Mouse (Mus musculus) heart, postnatal 10 days (tissue): ENCODE measurements around the gene Zc3h13. TPM values are rescaled to one million over a fixed set of nuclear protein-coding genes. Genes with fewer than 3 reads are reported as not detected.

Experiments used
- DNase-seq, 2 experiments: peaks; one replicate each; pipeline ENCODE4 v3.0.0; 2021
- intact Hi-C: fragments of 180-260 bp; cut with DNase I; formaldehyde crosslinking; loops from one replicate; pipeline ENCODE4 v1.15.1; 2025
- total RNA-seq, 2 experiments: library from RNA; stranded (reverse); gene quantifications; 2 replicates each; pipeline ENCODE4 v1.2.3; 2021

The Zc3h13 gene
- 10 to 100 TPM; 23.6 to 25.4 TPM for total RNA-seq

- intact Hi-C loops, result loop anchor here (5.0 kb wide), 1 partner anchor 222 kb away; no protein-coding TSS in a partner anchor
- DNase-seq, result peak; percentile 97 to 99
Observed at GRCm38 (mm10) chr14:75284193-75284915, at the start of gene Zc3h13. Gene Zc3h13 (plus strand): TSS chr14:75284373.

DNA sequence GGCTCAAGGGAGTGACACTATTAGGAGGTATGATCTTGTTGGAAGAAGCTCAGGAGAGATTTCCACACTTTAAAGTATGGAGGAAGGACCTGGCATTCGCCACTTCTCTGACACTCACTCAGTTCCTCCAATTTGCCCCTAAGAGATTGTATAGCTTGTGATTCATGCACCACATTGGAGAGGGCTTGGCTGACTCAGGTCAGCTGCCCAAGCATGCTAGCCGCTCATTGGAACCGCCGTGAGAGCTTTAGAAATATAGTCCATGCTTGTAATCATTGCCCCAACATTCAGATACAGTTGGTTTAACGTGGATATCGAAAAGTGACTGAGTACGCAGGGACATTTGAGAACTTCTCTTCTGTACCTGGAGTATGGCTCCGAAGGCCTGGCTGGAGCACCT lies 48.6 kb upstream of the Zc3h13 start:
- intact Hi-C loops, result no loop called here
- no peak for DNase-seq

DNA sequence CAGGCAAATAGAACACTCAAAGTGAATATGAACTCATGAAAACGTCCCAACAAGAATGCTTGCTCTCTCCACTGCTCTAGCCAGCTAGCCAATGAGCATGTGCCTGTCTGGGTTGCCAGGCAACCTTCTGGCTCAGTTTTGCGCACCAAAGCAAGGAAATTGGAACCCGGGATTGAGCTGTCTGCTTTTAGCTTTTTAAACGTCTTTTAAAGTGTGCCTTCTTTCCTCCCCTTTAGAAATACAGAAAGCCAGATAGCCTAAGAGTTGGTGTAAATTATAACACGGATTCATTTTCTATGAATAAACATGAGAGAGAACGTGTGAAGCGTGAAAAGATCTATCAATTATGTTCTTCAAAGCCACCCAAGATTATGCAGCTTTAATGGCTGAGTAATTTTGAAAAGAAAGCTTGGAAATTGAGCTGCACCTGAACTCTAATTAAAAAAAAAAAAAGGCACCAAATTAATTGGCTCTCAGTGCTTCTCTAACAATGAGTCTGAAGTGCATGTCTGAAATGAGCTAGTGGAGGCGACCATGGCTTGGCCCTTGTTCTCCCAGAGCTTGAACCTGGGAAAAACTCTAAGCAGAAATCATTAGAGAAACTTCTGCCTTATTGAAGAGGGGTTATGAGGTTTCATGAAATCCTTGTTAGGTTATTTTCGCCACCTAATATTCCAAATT lies 48.1 kb upstream of the Zc3h13 start:
- intact Hi-C loops, result no loop called here
- no peak for DNase-seq

GRCm38 (mm10) chr14:75236636-75237003 lies 47.6 kb upstream of the Zc3h13 start:
- intact Hi-C loops, result no loop called here
- DNase-seq, result no peak

DNA sequence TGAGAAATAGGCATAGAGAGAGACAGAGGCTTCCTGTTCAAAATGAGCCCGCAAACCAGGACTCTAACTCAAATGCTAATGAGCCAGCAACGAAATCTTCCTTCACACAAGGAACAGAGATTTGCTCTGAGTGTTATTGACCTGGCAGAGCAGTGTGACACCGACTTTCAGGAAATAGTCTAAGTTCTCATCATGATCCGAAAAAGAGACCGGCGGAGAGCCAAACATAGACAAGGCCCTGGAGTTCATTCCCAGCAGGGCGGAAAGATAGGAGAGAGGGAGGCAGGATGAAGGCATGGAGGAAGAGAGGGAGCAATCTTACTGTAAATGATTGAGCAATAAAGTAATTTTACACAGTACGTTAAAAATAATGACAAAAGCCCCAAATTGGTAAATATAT lies 47.1 kb upstream of the Zc3h13 start:
- no peak for DNase-seq
- intact Hi-C loops, result no loop called here

DNA sequence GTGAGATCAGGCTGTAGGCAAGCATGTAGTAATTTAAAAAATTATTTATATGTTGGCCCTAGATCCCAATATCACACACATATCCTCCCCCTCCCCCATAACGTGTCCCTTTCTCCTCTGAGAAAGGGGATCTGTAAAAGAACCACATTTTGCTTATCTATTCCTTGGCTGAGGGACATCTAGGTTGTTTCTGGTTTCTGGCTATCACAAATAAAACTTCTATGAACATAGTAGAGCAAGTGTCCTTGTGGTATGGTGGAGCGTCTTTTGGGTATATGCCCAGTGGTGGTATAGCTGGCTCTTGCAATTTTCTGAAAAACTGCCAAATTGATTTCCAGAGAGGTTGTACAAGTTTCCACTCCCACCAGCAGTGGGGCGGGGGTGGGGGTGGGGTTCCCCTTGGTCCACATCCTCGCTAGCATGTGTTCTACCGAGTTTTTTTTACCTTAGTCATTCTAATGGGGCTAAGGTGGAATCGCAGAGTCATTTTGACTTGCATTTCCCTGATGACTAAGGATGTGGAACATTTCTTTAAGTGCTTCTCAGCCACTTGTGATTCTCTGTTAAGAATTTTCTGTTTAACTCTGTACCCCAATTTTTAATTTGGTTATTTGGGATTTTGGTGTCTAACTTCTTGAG lies 46.0 kb upstream of the Zc3h13 start:
- no peak for DNase-seq
- intact Hi-C loops, result no loop called here

DNA sequence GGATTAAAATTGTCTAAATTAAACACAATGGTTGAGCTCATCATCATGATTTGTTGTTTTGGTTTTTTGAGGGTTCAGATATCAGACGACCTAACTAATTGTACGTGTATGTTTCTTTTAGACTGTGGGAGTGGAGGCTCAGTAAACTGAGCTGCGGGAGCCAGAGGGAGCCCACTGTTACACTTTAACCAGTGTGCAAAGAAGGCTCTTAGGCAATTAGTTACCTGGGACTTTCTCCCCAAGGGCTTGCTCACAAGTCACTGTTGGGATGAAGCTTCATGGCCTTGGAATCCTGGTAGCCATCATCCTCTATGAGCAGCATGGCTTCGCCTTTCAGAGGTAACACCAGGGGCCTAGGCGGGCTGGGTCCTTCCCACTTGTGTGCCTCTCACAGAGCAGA lies 42.1 kb upstream of the Zc3h13 start, which contains the start of gene Cpb2:
Cpb2 (plus strand) TSS at position 201 of the 400 bp plus-strand sequence.
- intact Hi-C loops, result no loop called here
- DNase-seq, result no peak

GRCm38 (mm10) chr14:75246024-75247000 lies 37.9 kb upstream of the Zc3h13 start:
- DNase-seq, result no peak

DNA sequence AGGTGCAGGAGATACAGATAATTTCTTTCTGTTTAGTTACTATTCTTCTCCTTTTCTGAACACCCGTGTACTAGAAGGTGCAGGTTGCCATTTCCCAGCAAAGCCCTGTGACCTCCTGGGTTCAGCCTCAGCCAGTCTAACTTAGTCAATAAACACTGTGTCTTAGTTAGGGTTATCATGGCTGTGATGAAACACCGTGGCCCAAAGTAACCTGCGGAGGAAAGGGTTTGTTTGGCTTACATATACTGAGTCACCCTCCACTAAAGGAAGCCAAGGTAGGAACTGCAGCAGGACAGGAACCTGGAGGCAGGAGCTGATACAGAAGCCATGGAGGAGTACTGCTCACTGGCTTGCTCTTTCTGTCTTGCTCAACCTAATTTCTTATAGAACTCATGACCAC lies 33.7 kb upstream of the Zc3h13 start:
- intact Hi-C loops, result no loop called here
- DNase-seq, result no peak

More at GRCm38 (mm10) chr14:75246024-75247000, 37.9 kb upstream of the Zc3h13 start:
- intact Hi-C loops, result no loop called here

DNA sequence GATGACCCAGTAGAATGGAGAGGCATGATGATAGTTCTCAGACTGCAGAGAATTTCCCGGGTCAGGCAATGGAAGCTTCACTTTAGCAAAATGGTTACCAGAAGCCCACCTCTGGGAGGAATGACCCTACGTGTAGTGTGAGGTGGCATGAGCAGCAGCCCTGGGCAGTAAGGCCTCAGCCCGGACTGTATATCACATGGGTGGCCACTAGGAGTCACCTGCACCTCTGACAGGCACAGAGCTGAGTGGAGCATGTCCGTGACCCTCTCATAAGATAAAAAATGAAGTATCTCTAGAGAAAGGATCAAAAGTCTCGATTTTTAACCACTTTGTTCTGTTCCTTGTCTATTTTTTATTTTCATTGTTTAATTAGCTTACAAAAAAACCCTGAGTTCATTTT lies 27.7 kb upstream of the Zc3h13 start:
- intact Hi-C loops, result no loop called here
- DNase-seq, result peak; percentile 23 to 25

DNA sequence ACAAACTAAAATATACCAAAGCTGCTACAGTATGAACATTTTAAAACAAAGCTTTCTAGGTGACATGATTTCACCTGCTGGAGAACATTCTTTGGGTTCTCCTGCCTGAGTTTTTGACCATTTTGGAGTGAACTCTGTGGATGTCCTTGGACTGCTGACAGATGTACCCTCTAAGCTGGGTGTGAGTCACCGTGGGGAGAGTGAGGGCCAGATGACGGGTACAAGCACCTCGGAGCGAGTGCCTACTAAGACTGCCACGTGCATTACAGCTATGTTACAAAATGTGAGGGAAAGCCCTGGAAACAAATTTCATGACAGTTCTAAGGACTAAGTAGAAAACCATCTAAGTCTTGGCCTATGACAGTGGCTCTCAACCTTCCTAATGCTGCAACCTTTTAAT lies 14.6 kb upstream of the Zc3h13 start:
- intact Hi-C loops, result no loop called here

GRCm38 (mm10) chr14:75279716-75280115 lies 4.5 kb upstream of the Zc3h13 start:
- intact Hi-C loops, result loop anchor here (5.0 kb wide), 1 partner anchor 217 kb away; no protein-coding TSS in a partner anchor
- no peak for DNase-seq

More for the DNA sequence above, 14.6 kb upstream of the Zc3h13 start:
- DNase-seq, result no peak

GRCm38 (mm10) chr14:75280406-75280805 lies 3.8 kb upstream of the Zc3h13 start:
- DNase-seq, result peak; percentile 8 to 12
- intact Hi-C loops, result loop anchor here (5.0 kb wide), 1 partner anchor 218 kb away; no protein-coding TSS in a partner anchor

GRCm38 (mm10) chr14:75283609-75284192 lies 472 bp upstream of the Zc3h13 start:
- intact Hi-C loops, result loop anchor here (5.0 kb wide), 1 partner anchor 221 kb away; no protein-coding TSS in a partner anchor
- no peak for DNase-seq

DNA sequence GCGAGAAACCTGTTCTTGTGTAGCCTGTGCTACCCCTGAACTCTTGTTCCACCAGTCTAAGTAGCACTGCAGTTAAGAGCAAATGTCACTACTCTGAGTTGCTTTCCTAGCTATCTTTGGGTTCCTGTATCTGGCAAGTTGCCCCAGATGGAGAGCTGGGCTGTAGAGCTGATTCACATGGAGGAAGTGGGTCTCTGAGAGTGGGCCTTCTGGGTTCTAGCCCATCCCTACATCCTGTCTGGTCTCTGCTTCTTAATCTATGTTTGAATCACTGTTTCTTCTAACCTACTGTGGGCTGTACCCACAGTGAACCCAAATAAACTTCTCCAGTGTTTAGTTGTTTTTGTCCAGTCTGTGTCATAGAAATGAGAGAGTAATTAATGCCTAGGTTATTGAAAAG lies 16.9 kb downstream of the Zc3h13 start:
- DNase-seq, result peak; percentile 15 to 25
- intact Hi-C loops, result no loop called here

GRCm38 (mm10) chr14:75303807-75304206 lies 19.6 kb downstream of the Zc3h13 start:
- DNase-seq, result no peak
- intact Hi-C loops, result no loop called here

GRCm38 (mm10) chr14:75307855-75308254 lies 23.7 kb downstream of the Zc3h13 start:
- DNase-seq, result no peak
- intact Hi-C loops, result no loop called here

GRCm38 (mm10) chr14:75309336-75309992 lies 25.3 kb downstream of the Zc3h13 start:
- intact Hi-C loops, result no loop called here
- peak in 1 of 2 experiments; percentile 5 for DNase-seq

- DNase-seq, result no peak
- intact Hi-C loops, result no loop called here
Observed at GRCm38 (mm10) chr14:75314484-75314883, 30.3 kb downstream of the Zc3h13 start.
